Mouse (Mus musculus) liver, embryonic 16.5 days (tissue): ENCODE data around the gene Rbp2. TPM values are rescaled to one million over a fixed set of nuclear protein-coding genes. Genes with fewer than 3 reads are reported as not detected.

Source experiments
- ATAC-seq: fragments of 200-750 bp; cut with Nextera tagmentation; 2 replicates; pipeline ENCODE4 v1.8.0; 2017; ENCODE audit warnings: low read depth, mild to moderate bottlenecking, moderate number of reproducible peaks, moderate library complexity
- H3K27ac ChIP-seq: fragments of 300-500 bp; sonication (generic); 2 replicates; pipeline ENCODE4 v1.5.1; 2014; ENCODE audit warnings: mild to moderate bottlenecking, low read length
- H3K27me3 ChIP-seq: fragments of 300-500 bp; sonication (generic); 2 replicates; pipeline ENCODE4 v1.6.1; 2014; ENCODE audit warnings: low read depth, low read length, mixed read lengths; ENCODE audit not compliant: control insufficient read depth, insufficient read depth
- H3K36me3 ChIP-seq: fragments of 300-500 bp; sonication (generic); 2 replicates; pipeline ENCODE4 v1.6.1; 2014; ENCODE audit warnings: mild to moderate bottlenecking; ENCODE audit not compliant: control insufficient read depth, insufficient read depth
- H3K4me1 ChIP-seq: fragments of 300-500 bp; sonication (generic); 2 replicates; pipeline ENCODE4 v1.6.1; 2014; ENCODE audit warnings: low read depth, low read length, mixed read lengths; ENCODE audit not compliant: control insufficient read depth
- H3K4me2 ChIP-seq: fragments of 300-500 bp; sonication (generic); 2 replicates; pipeline ENCODE4 v1.6.1; 2014; ENCODE audit warnings: low read depth, low read length, mixed read lengths
- H3K4me3 ChIP-seq: fragments of 300-500 bp; sonication (generic); 2 replicates; pipeline ENCODE4 v1.5.1; 2014; ENCODE audit warnings: low read depth, mild to moderate bottlenecking, low read length
- H3K9ac ChIP-seq: fragments of 300-500 bp; sonication (generic); 2 replicates; pipeline ENCODE4 v1.6.1; 2014; ENCODE audit warnings: low read depth, low read length
- H3K9me3 ChIP-seq: fragments of 300-500 bp; sonication (generic); replicated peaks from 2 replicates; pipeline ENCODE4 v1.6.1; 2016; ENCODE audit warnings: low read length; ENCODE audit not compliant: control insufficient read depth
- WGBS: fragments of 180-500 bp; shearing (Covaris S2); extraction: QIAGEN DNeasy Blood & Tissue Kit; methylation state at CpG from one replicate; pipeline ENCODE4 v1.1.7; 2014; ENCODE audit not compliant: insufficient replicate concordance; 5-methylcytosine and 5-hydroxymethylcytosine counted together
- polyA plus RNA-seq: library from polyadenylated mRNA; unstranded; fragments of >200 nt; fragmentation: Nextera tagmentation; extraction: Ambion mirVana; gene quantifications from 2 replicates; pipeline ENCODE4 v1.2.1, GENCODE M21; 2015

Rbp2 gene
- 55.2 and 99.5 TPM in 2 replicates for polyA plus RNA-seq

DNA sequence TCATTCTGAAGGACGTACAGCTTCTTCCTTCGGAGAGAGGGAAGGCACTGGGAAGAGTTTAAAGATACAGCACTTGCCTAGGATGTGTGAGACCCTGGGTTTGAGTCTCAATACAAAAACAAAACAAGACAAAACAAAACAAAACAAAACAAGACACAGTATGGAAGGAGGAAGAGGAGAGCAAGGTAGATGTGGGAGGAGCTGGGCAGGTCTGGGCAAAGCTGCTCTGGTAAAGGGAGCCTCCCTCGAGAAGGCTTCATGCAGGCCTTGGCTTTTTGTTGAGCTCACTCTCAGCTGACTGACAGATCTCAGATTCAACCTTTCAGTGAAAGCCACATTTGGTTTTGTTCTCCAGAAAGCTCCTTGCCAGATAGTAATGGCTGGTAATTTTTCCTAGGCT lies at the start of gene Rbp2:
Gene Rbp2, plus strand, starts transcription at position 301 of the 400 bp plus-strand sequence.
- 70% methylated on average over 3 of the region's 3 CpGs for WGBS
- Histone ChIP-seq H3K36me3 (no peaks in the 10 kb centered on the region), H3K27me3 (no peaks in the 10 kb centered on the region), H3K4me3 (no peak within 1 kb of the TSS), H3K9ac (no peak within 1 kb of the TSS), H3K4me2 (no peak within 1 kb of the TSS), H3K4me1 (peaks cover 18% of the 10 kb centered on the region), H3K9me3 (no peaks in the 10 kb centered on the region), H3K27ac (no peak within 1 kb of the TSS)
- ATAC-seq: no peak

DNA sequence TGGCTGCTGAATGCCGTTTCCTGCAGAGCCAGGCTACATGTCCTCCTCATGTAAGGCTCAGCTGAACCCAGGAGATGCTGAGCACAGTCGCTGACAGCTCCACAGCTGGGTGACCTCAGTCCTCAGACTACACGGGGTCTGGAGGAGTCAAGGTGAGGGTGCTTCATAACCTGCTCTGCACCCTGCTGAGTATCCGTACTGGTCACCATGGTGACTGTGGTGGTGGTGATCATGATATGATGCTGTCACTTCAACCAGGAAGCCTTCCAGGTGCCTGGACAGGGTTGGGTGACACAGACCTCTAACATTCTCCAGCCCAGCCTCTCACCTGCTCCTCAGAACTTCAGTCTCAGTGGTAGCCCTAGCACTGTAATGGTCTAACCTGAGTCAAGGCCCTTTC lies 48.1 kb upstream of the Rbp2 start:
- ATAC-seq: no peak

DNA sequence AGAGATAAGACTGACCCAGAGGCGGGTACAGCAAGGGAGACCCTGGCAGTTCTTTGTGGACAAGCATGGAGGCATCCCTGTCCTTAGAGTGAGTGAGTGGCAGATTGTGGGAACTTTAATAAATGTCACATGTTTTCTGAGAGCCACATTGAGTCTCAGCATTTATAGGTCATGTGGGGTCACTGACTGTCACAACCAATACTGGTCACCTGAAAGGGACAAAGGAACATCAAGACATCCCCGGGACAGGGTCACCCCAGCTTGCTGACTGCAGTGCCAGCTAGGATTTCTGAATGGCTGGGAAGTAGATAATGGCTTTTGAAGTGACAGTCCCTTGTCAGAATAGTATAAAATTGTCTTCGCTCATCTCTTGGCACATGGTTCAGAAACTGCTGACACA lies 46.8 kb upstream of the Rbp2 start:
- WGBS: 57% methylated on average over 3 of the region's 3 CpGs
- H3K4me2 ChIP-seq: no peak overlapping the region
- no peak overlapping the region for H3K4me3 ChIP-seq
- no peak overlapping the region for H3K27ac ChIP-seq
- peaks cover 4% of the 10 kb centered on the region for H3K4me1 ChIP-seq
- no peak for ATAC-seq
- H3K9me3 ChIP-seq: no peaks in the 10 kb centered on the region
- H3K36me3 ChIP-seq: no peaks in the 10 kb centered on the region; the same call in 1 of the 2 replicates
- H3K27me3 ChIP-seq: no peaks in the 10 kb centered on the region
- no peak overlapping the region for H3K9ac ChIP-seq

More for the DNA sequence above, 48.1 kb upstream of the Rbp2 start:
- Histone ChIP-seq H3K36me3 (no peaks in the 10 kb centered on the region), H3K9me3 (no peaks in the 10 kb centered on the region), H3K4me3 (no peak overlapping the region), H3K4me2 (no peak overlapping the region), H3K27ac (no peak overlapping the region), H3K4me1 (peaks cover 4% of the 10 kb centered on the region), H3K27me3 (no peaks in the 10 kb centered on the region), H3K9ac (no peak overlapping the region)
- whole genome bisulfite sequencing: 66% methylated on average over 4 of the region's 4 CpGs

DNA sequence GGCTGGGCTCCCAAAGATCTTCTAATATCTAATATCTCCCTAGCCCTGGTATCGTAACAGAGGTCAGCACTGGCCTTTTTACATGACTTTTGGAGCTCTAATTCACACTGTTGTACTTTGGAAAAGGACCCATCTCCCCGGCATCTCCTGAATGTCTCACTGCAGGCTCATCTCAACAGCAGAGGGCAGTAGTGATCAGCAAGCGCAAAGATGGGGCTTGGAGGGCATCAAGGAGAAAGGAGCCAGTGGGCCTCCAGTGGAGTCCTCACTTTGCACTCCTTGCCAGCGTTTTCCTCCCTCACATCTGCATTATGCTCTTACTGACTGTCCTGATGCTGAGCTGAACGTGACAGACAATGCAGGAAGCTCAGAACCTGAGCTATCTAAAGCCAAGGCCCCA lies 43.3 kb upstream of the Rbp2 start:
- Histone ChIP-seq H3K9me3 (no peaks in the 10 kb centered on the region), H3K36me3 (no peaks in the 10 kb centered on the region; the same call in 1 of the 2 replicates), H3K4me2 (no peak overlapping the region), H3K9ac (no peak overlapping the region), H3K27me3 (no peaks in the 10 kb centered on the region), H3K27ac (no peak overlapping the region), H3K4me3 (no peak overlapping the region), H3K4me1 (no peaks in the 10 kb centered on the region; the same call in none of the 2 replicates)
- 24% methylated on average over 5 of the region's 5 CpGs for WGBS
- ATAC-seq: no peak

DNA sequence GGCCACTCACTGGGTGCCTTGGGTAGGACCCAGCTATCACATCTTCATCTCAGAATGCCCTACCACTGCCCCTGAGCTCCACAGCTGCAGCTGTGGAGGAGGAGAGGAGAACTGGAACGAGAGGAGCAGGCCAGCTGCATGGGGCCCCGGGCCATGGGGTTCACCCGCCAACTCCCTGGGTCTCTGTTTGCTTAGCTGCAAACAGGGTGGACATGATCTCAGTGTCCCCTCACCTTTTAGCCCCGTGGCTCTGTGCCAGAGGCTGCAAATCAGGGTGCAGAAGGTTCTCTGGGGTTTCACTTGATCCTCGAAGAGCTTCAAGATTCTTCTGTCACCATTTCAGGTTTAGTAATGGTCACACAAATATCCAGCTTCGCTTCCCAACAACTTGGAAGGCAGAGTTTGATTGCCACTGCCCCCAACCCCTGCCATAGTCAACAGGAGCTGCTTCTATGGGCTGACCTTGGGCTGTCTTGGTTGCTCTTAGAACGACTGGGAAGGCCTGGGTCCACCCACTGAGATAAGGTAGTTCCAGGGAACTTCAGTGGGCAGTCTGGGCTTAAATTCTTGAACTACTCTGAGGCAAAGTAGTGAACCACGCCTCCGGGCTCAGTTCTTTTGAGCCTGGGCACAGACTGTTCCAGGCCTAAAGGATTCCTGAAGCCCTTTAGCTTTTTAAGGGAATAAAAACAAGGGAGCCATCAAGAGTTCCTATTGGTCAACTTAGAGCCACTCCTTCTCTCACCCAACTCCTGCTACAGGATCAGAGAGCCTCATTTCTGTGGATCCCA lies 40.4 kb upstream of the Rbp2 start:
- Histone ChIP-seq H3K9ac (no peak overlapping the region), H3K27ac (no peak overlapping the region)
- 50% methylated on average over 9 of the region's 9 CpGs for WGBS

DNA sequence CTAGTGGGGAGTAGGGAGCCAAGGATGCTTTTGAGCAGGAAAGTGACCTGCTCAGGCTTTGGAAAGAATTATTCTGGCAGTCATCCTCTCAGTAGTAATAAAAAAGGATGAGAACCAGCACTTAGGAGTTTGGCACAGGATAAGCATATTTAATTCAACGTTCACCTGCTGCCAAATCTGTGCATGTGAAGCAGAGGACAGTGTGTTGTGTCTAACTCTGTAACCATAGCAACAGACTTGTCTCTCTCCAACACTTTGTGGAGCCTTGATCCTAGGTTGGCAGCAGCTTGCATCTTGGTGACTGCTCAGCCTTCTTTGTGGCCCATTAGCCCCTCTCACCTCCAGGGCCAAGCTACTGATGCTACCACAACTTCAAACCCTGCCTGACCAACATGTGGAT lies 34.9 kb upstream of the Rbp2 start:
- H3K9me3 ChIP-seq: no peaks in the 10 kb centered on the region
- no peak overlapping the region for H3K4me3 ChIP-seq
- H3K4me1 ChIP-seq: no peaks in the 10 kb centered on the region
- H3K9ac ChIP-seq: no peak overlapping the region
- H3K27ac ChIP-seq: no peak overlapping the region
- ATAC-seq: no peak
- no peaks in the 10 kb centered on the region for H3K36me3 ChIP-seq
- no peak overlapping the region for H3K4me2 ChIP-seq
- WGBS: 30% methylated on average over 1 of the region's 1 CpGs
- no peaks in the 10 kb centered on the region for H3K27me3 ChIP-seq

More for the DNA sequence above, 40.4 kb upstream of the Rbp2 start:
- no peaks in the 10 kb centered on the region; the same call in 1 of the 2 replicates for H3K36me3 ChIP-seq
- peak; percentile 76 for ATAC-seq
- no peak overlapping the region for H3K4me3 ChIP-seq
- H3K4me2 ChIP-seq: no peak overlapping the region
- H3K9me3 ChIP-seq: no peaks in the 10 kb centered on the region
- H3K4me1 ChIP-seq: no peaks in the 10 kb centered on the region; the same call in none of the 2 replicates
- H3K27me3 ChIP-seq: no peaks in the 10 kb centered on the region

DNA sequence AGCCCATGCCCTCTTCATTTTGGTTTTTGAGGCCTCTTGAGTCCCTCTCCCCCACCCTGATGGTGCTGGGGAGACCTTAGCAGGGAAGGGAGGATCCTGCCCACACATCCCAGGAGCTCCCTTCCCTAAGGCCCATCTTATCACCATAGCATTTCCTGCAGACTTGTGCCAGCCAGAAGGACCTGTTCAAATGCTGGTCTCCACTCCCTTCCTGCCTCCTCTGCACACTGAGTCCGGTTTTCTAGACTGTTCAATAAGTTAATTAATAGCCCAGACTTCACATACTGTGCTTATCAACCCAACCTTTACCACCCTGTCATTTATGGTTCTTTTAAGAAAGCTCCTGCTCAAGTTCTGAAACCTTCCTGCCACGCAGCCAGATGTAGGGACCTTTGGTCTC lies 19.2 kb upstream of the Rbp2 start:
- Histone ChIP-seq H3K9me3 (no peaks in the 10 kb centered on the region), H3K4me3 (no peak overlapping the region), H3K4me2 (no peak overlapping the region), H3K4me1 (no peaks in the 10 kb centered on the region), H3K27ac (no peak overlapping the region), H3K27me3 (no peaks in the 10 kb centered on the region), H3K9ac (no peak overlapping the region), H3K36me3 (no peaks in the 10 kb centered on the region)
- ATAC-seq: no peak
- WGBS: 32% methylated on average over 2 of the region's 2 CpGs

DNA sequence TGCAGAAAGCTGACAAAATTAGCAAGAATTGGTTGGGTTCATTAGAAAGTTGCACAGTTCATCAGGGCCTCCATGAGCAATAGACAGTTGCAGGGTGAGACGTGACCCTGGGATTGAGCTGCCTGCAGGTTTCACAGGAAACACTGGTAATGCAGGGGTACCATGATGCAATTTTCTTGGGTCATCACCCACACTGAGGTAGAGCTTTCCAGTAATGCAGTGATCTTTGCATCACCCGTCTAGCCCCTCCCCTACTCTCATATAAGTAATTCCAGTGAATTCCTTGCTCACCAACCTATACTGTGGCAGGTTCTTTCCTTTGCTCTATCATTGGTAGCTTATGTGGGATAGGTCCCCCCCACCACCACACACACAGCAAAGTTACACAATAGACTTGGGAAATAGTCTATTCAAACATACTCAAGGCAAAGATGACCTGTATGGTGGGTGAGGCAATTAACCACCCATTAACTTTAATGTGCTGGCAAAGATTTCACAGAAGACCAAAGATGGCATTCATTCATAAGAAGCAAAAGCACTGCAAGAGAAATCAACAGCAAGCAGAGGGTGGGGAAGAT lies 5.7 kb upstream of the Rbp2 start:
- 56% methylated on average over 2 of the region's 2 CpGs for WGBS
- H3K9me3 ChIP-seq: no peaks in the 10 kb centered on the region
- H3K27me3 ChIP-seq: no peaks in the 10 kb centered on the region
- H3K9ac ChIP-seq: no peak overlapping the region
- H3K36me3 ChIP-seq: no peaks in the 10 kb centered on the region
- no peak overlapping the region for H3K4me3 ChIP-seq
- no peak; the same call in 1 of the 2 replicates for ATAC-seq
- no peak overlapping the region for H3K27ac ChIP-seq
- no peaks in the 10 kb centered on the region for H3K4me1 ChIP-seq
- no peak overlapping the region for H3K4me2 ChIP-seq

DNA sequence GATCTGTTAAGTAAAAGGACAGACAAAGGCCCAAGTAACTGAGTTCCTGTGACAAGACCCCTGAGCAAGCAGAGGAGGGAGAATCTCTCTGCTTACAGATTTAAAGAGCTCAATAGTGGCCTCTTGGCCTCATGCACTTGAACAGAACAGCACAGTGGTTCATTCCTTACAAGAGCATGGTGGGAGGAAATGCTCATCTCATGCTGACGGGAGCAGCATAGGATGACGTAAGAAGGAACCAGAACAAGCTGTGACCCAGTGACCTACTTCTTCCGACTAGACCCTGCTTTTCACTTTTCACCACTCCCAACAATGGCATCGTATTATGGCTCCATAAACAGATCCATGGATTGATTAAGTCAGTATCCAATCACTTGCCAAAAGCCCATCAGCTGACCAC lies 3.7 kb upstream of the Rbp2 start:
- H3K27ac ChIP-seq: no peak overlapping the region
- H3K4me2 ChIP-seq: no peak overlapping the region
- H3K4me1 ChIP-seq: no peaks in the 10 kb centered on the region
- ATAC-seq: no peak
- no peaks in the 10 kb centered on the region for H3K27me3 ChIP-seq
- 55% methylated on average over 4 of the region's 4 CpGs for WGBS
- no peak overlapping the region for H3K9ac ChIP-seq
- H3K9me3 ChIP-seq: no peaks in the 10 kb centered on the region
- H3K36me3 ChIP-seq: no peaks in the 10 kb centered on the region
- no peak overlapping the region for H3K4me3 ChIP-seq
